Mouse (Mus musculus) midbrain, postnatal 0 days (tissue): ENCODE data around the gene Zranb3. TPM values are rescaled to one million over a fixed set of nuclear protein-coding genes. Genes with fewer than 3 reads are reported as not detected.

Experiments used
- ATAC-seq: fragments of 200-750 bp; cut with Nextera tagmentation; 2 replicates; pipeline ENCODE4 v1.8.0; 2017; ENCODE audit warnings: moderate number of reproducible peaks, mild to moderate bottlenecking, moderate TSS enrichment, moderate library complexity; ENCODE audit not compliant: low FRiP score
- DNase-seq: peaks from one replicate; pipeline ENCODE4 v3.0.0-alpha.2; 2015; ENCODE audit warnings: low spot score
- H3K27ac ChIP-seq: fragments of 300-500 bp; sonication (generic); 2 replicates; pipeline ENCODE4 v1.5.1; 2014; ENCODE audit warnings: low read depth, mild to moderate bottlenecking, low read length, mixed read lengths
- H3K27me3 ChIP-seq: fragments of 300-500 bp; sonication (generic); 2 replicates; pipeline ENCODE4 v1.6.1; 2014; ENCODE audit warnings: low read length, control low read depth, mixed read lengths; ENCODE audit not compliant: insufficient read depth
- H3K36me3 ChIP-seq: fragments of 300-500 bp; sonication (generic); 2 replicates; pipeline ENCODE4 v1.6.1; 2014; ENCODE audit warnings: low read length, control low read depth, mixed read lengths; ENCODE audit not compliant: insufficient read depth
- H3K4me1 ChIP-seq: fragments of 300-500 bp; sonication (generic); 2 replicates; pipeline ENCODE4 v1.6.1; 2014; ENCODE audit warnings: mild to moderate bottlenecking, control low read depth, antibody characterized with exemption, low read length, mixed read lengths; ENCODE audit not compliant: insufficient read depth
- H3K4me2 ChIP-seq: fragments of 300-500 bp; sonication (generic); 2 replicates; pipeline ENCODE4 v1.6.1; 2014; ENCODE audit warnings: low read depth, mild to moderate bottlenecking, low read length, mixed read lengths; ENCODE audit not compliant: poor library complexity, severe bottlenecking
- H3K4me3 ChIP-seq: fragments of 300-500 bp; sonication (generic); 2 replicates; pipeline ENCODE4 v1.5.1; 2014; ENCODE audit warnings: low read depth, mild to moderate bottlenecking, low read length, moderate library complexity
- H3K9ac ChIP-seq: fragments of 300-500 bp; sonication (generic); replicated peaks from 2 replicates; pipeline ENCODE4 v1.6.1; 2014; ENCODE audit warnings: mild to moderate bottlenecking, low read length, moderate library complexity, mixed read lengths; ENCODE audit not compliant: poor library complexity, severe bottlenecking
- H3K9me3 ChIP-seq: fragments of 300-500 bp; sonication (generic); 2 replicates; pipeline ENCODE4 v1.6.1; 2016; ENCODE audit warnings: low read length, control low read depth
- CTCF ChIP-seq: IDR thresholded peaks from 2 replicates; pipeline ENCODE4 v1.5.1; 2016; ENCODE audit warnings: antibody characterized with exemption, mild to moderate bottlenecking
- WGBS: fragments of 180-500 bp; shearing (Covaris S2); extraction: QIAGEN DNeasy Blood & Tissue Kit; methylation state at CpG from one replicate; pipeline ENCODE4 v1.1.7; 2014; 5-methylcytosine and 5-hydroxymethylcytosine counted together
- polyA plus RNA-seq: library from polyadenylated mRNA; unstranded; fragments of >200 nt; fragmentation: Nextera tagmentation; extraction: Ambion mirVana; gene quantifications from 2 replicates; pipeline ENCODE4 v1.2.1, GENCODE M21; 2015
- total RNA-seq: library from RNA; depleted of rRNA; stranded (reverse); fragments of >200 nt; gene quantifications from 2 replicates; pipeline ENCODE4 v1.2.3, GENCODE M21; 2014

Gene Zranb3
- total and polyA plus RNA-seq, 2 experiments from 2014 or later: 2.9 to 4.2 TPM

DNA sequence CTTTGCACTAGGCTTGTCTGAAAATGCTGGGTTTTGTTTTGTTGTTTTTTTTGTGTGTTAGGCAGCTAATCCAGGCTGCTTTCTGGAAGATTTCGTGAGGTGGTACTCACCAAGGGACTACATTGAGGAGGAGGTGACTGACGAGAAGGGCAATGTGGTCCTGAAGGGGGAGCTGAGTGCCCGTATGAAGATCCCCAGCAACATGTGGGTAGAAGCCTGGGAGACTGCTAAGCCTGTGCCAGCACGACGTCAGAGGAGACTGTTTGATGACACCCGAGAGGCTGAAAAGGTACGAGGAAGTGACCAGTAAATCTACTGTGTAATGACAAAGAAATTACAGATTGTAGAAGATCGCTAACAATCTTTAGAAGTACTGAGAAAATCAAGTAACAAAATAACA, 165.6 kb downstream of the Zranb3 start:
- H3K27ac ChIP-seq: no peak overlapping the region
- no peak overlapping the region for H3K4me2 ChIP-seq
- TF ChIP-seq CTCF: peak; percentile 28; the same call in 1 of the 2 replicates
- no peak overlapping the region for H3K9ac ChIP-seq
- ATAC-seq (no peak), DNase-seq (peak; percentile 27)
- 74% methylated on average over 8 of the region's 8 CpGs for WGBS
- no peak overlapping the region for H3K4me3 ChIP-seq
- H3K4me1 ChIP-seq: no peaks in the 10 kb centered on the region
- H3K9me3 ChIP-seq: no peaks in the 10 kb centered on the region
- H3K27me3 ChIP-seq: no peaks in the 10 kb centered on the region
- H3K36me3 ChIP-seq: peaks cover 34% of the 10 kb centered on the region

- TF ChIP-seq CTCF: no peak
- Histone ChIP-seq H3K9me3 (no peaks in the 10 kb centered on the region), H3K4me3 (no peak overlapping the region), H3K36me3 (peaks cover 27% of the 10 kb centered on the region), H3K9ac (no peak overlapping the region), H3K27ac (no peak overlapping the region), H3K4me1 (no peaks in the 10 kb centered on the region), H3K4me2 (no peak overlapping the region), H3K27me3 (no peaks in the 10 kb centered on the region)
- DNase-seq: no peak
- 94% methylated on average over 5 of the region's 5 CpGs for WGBS
- ATAC-seq: no peak
These were observed 168.5 kb downstream of the Zranb3 start for GRCm38 (mm10) chr1:127934322-127934721.

- ATAC-seq (no peak), DNase-seq (no peak)
- Histone ChIP-seq H3K4me2 (no peak overlapping the region), H3K27ac (no peak overlapping the region), H3K9me3 (no peaks in the 10 kb centered on the region), H3K4me1 (no peaks in the 10 kb centered on the region), H3K4me3 (no peak overlapping the region), H3K27me3 (no peaks in the 10 kb centered on the region), H3K9ac (no peak overlapping the region), H3K36me3 (peaks cover 18% of the 10 kb centered on the region)
- 87% methylated on average over 2 of the region's 2 CpGs for WGBS
- TF ChIP-seq CTCF: no peak
These were observed 169.4 kb downstream of the Zranb3 start for GRCm38 (mm10) chr1:127933405-127933804.

- H3K9ac ChIP-seq: no peak overlapping the region
- WGBS: 74% methylated on average over 1 of the region's 1 CpGs
- H3K4me2 ChIP-seq: no peak overlapping the region
- 0 out of 2 replicates have a peak, but pooled peaks cover 7% of the 10 kb centered on the region for H3K36me3 ChIP-seq
- no peak for TF ChIP-seq CTCF
- no peaks in the 10 kb centered on the region for H3K9me3 ChIP-seq
- H3K27me3 ChIP-seq: no peaks in the 10 kb centered on the region
- H3K27ac ChIP-seq: no peak overlapping the region
- DNase-seq (no peak), ATAC-seq (no peak)
- H3K4me3 ChIP-seq: no peak overlapping the region
- no peaks in the 10 kb centered on the region for H3K4me1 ChIP-seq
These were observed 187.0 kb downstream of the Zranb3 start for GRCm38 (mm10) chr1:127915802-127916201.

DNA sequence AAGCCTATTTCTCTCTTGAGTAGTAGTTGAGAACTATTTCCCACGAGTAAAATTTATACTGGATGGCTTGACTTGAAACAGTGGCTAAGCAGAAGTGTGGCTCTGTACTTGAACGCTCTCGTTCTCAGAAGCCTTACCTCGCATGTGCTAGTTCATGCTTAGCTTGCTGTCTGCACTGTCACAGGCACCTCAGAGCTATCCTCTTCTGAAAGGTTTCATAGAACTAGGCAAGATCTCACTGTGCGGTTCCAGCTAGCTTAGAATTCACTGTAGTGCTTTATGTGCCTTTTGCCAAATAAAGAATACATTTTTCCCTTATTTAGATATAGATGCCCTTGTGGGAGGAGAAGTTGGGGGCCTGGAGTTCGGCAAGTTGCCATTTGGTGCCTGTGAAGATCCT, 187.5 kb downstream of the Zranb3 start:
- 91% methylated on average over 6 of the region's 6 CpGs for WGBS
- no peaks in the 10 kb centered on the region for H3K4me1 ChIP-seq
- no peak overlapping the region for H3K9ac ChIP-seq
- H3K9me3 ChIP-seq: no peaks in the 10 kb centered on the region
- H3K36me3 ChIP-seq: 0 out of 2 replicates have a peak, but pooled peaks cover 7% of the 10 kb centered on the region
- DNase-seq (no peak), ATAC-seq (no peak)
- no peak overlapping the region for H3K4me2 ChIP-seq
- no peak overlapping the region for H3K27ac ChIP-seq
- no peak for TF ChIP-seq CTCF
- no peaks in the 10 kb centered on the region for H3K27me3 ChIP-seq
- H3K4me3 ChIP-seq: no peak overlapping the region

DNA sequence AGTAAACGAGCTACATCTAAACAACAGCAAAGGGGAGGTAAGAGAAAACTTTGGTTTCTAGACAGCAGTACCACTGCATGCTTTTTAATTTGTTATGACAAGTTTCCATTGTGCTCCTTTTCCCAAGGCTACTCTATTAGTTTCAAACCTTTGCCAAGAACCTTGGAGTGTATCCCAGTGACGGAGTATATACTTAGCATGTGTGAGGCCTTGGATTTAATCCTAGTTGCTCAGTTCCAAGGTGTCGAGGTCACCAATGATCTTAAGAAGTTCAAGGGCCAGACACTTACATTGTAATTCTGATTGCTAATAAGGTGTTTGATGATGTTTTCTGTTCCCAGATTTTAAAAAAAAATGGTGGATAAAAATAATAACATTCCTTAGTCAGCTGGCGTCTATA, 189.7 kb downstream of the Zranb3 start:
- no peak overlapping the region for H3K4me3 ChIP-seq
- ATAC-seq (no peak), DNase-seq (no peak)
- no peak for TF ChIP-seq CTCF
- WGBS: 75% methylated on average over 4 of the region's 4 CpGs
- H3K27ac ChIP-seq: no peak overlapping the region
- H3K4me1 ChIP-seq: no peaks in the 10 kb centered on the region
- 0 out of 2 replicates have a peak, but pooled peaks cover 7% of the 10 kb centered on the region for H3K36me3 ChIP-seq
- H3K9ac ChIP-seq: no peak overlapping the region
- H3K27me3 ChIP-seq: no peaks in the 10 kb centered on the region
- no peak overlapping the region for H3K4me2 ChIP-seq
- H3K9me3 ChIP-seq: no peaks in the 10 kb centered on the region
